Mouse (Mus musculus) lung, postnatal 0 days (tissue): ENCODE results near the gene Gm20388. TPM values are rescaled to one million over a fixed set of nuclear protein-coding genes. Genes with fewer than 3 reads are reported as not detected.

Source experiments
- ATAC-seq: fragments of 200-750 bp; cut with Nextera tagmentation; 2 replicates; pipeline ENCODE4 v1.8.0; 2017; ENCODE audit warnings: moderate library complexity
- DNase-seq: peaks from one replicate; pipeline ENCODE4 v3.0.0-alpha.2; 2016; ENCODE audit warnings: low spot score
- H3K27ac ChIP-seq: fragments of 300-500 bp; sonication (generic); 2 replicates; pipeline ENCODE4 v1.5.1; 2014; ENCODE audit warnings: antibody characterized with exemption, mild to moderate bottlenecking, low read length, mixed read lengths
- H3K27me3 ChIP-seq: fragments of 300-500 bp; sonication (generic); replicated peaks from 2 replicates; pipeline ENCODE4 v1.6.1; 2014; ENCODE audit warnings: low read length, mixed read lengths; ENCODE audit not compliant: insufficient read depth
- H3K36me3 ChIP-seq: fragments of 300-500 bp; sonication (generic); 2 replicates; pipeline ENCODE4 v1.6.1; 2014; ENCODE audit warnings: low read length, mixed read lengths; ENCODE audit not compliant: insufficient read depth
- H3K4me1 ChIP-seq: fragments of 300-500 bp; sonication (generic); 2 replicates; pipeline ENCODE4 v1.6.1; 2014; ENCODE audit warnings: antibody characterized with exemption, low read depth, low read length, mixed read lengths; ENCODE audit not compliant: insufficient read depth
- H3K4me2 ChIP-seq: fragments of 300-500 bp; sonication (generic); replicated peaks from 2 replicates; pipeline ENCODE4 v1.6.1; 2014; ENCODE audit warnings: low read depth, mild to moderate bottlenecking, low read length, moderate library complexity, mixed read lengths
- H3K4me3 ChIP-seq: fragments of 300-500 bp; sonication (generic); 2 replicates; pipeline ENCODE4 v1.5.1; 2014; ENCODE audit warnings: low read depth, low read length
- H3K9ac ChIP-seq: fragments of 300-500 bp; sonication (generic); replicated peaks from 2 replicates; pipeline ENCODE4 v1.6.1; 2014; ENCODE audit warnings: low read depth, mild to moderate bottlenecking
- H3K9me3 ChIP-seq: fragments of 300-500 bp; sonication (generic); 2 replicates; pipeline ENCODE4 v1.6.1; 2016; ENCODE audit warnings: low read length, mixed read lengths
- CTCF ChIP-seq: IDR thresholded peaks from 2 replicates; pipeline ENCODE4 v1.5.1; 2016; ENCODE audit warnings: antibody characterized with exemption, mild to moderate bottlenecking
- EP300 ChIP-seq: IDR thresholded peaks from 2 replicates; pipeline ENCODE4 v1.6.1; 2016; ENCODE audit warnings: antibody characterized with exemption, mild to moderate bottlenecking, control low read depth
- WGBS: fragments of 180-500 bp; shearing (Covaris S2); extraction: QIAGEN DNeasy Blood & Tissue Kit; methylation state at CpG from one replicate; pipeline ENCODE4 v1.1.7; 2014; 5-methylcytosine and 5-hydroxymethylcytosine counted together
- polyA plus RNA-seq: library from polyadenylated mRNA; unstranded; fragments of >200 nt; fragmentation: Nextera tagmentation; extraction: Ambion mirVana; gene quantifications from 2 replicates; pipeline ENCODE4 v1.2.1, GENCODE M21; 2015

The Gm20388 gene
- polyA plus RNA-seq, 1 experiment from 2014 or later: not detected

- ATAC-seq (no peak), DNase-seq (no peak)
- peaks cover 11% of the 10 kb centered on the region for H3K4me1 ChIP-seq
- H3K4me2 ChIP-seq: no peak overlapping the region
- 38% methylated on average over 17 of the region's 17 CpGs for WGBS
- H3K4me3 ChIP-seq: no peak overlapping the region
- no peaks in the 10 kb centered on the region for H3K9me3 ChIP-seq
- H3K36me3 ChIP-seq: no peaks in the 10 kb centered on the region
- TF ChIP-seq EP300: no peak
- H3K27me3 ChIP-seq: peaks cover 88% of the 10 kb centered on the region
- H3K9ac ChIP-seq: no peak overlapping the region
- no peak overlapping the region for H3K27ac ChIP-seq
Observed at GRCm38 (mm10) chr8:121120456-121121419, 1210.1 kb downstream of the Gm20388 start.

GRCm38 (mm10) chr8:121121704-121122103 is 1211.1 kb downstream of the Gm20388 start:
- Histone ChIP-seq H3K4me2 (no peak overlapping the region), H3K9ac (no peak overlapping the region), H3K27ac (no peak overlapping the region), H3K9me3 (no peaks in the 10 kb centered on the region), H3K27me3 (peaks cover 80% of the 10 kb centered on the region), H3K4me3 (no peak overlapping the region), H3K4me1 (peaks cover 6% of the 10 kb centered on the region; the same call in 1 of the 2 replicates), H3K36me3 (no peaks in the 10 kb centered on the region)
- 50% methylated on average over 8 of the region's 8 CpGs for WGBS
- ATAC-seq: no peak
- no peak for TF ChIP-seq EP300
- TF ChIP-seq CTCF: no peak
- DNase-seq: no peak

- Histone ChIP-seq H3K4me2 (no peak overlapping the region), H3K9ac (no peak overlapping the region), H3K27ac (no peak overlapping the region), H3K27me3 (peaks cover 74% of the 10 kb centered on the region), H3K4me1 (peaks cover 1% of the 10 kb centered on the region; the same call in 1 of the 2 replicates), H3K36me3 (no peaks in the 10 kb centered on the region), H3K4me3 (no peak overlapping the region), H3K9me3 (no peaks in the 10 kb centered on the region)
- WGBS: 49% methylated on average over 7 of the region's 7 CpGs
- TF ChIP-seq CTCF (no peak), EP300 (no peak)
- no peak for DNase-seq
- no peak for ATAC-seq
Observed at GRCm38 (mm10) chr8:121122368-121122767, 1211.7 kb downstream of the Gm20388 start.

- H3K27me3 ChIP-seq: peaks cover 70% of the 10 kb centered on the region
- DNase-seq: no peak
- no peaks in the 10 kb centered on the region for H3K9me3 ChIP-seq
- no peak overlapping the region for H3K9ac ChIP-seq
- H3K4me1 ChIP-seq: peaks cover 3% of the 10 kb centered on the region; the same call in 1 of the 2 replicates
- no peak for TF ChIP-seq CTCF
- no peak overlapping the region for H3K4me2 ChIP-seq
- no peak for ATAC-seq
- WGBS: 75% methylated on average over 2 of the region's 2 CpGs
- H3K36me3 ChIP-seq: no peaks in the 10 kb centered on the region
- no peak overlapping the region for H3K4me3 ChIP-seq
- no peak overlapping the region for H3K27ac ChIP-seq
Observed at GRCm38 (mm10) chr8:121123113-121123512, 1212.5 kb downstream of the Gm20388 start.

GRCm38 (mm10) chr8:121124547-121125239 is 1214.1 kb downstream of the Gm20388 start:
- no peak overlapping the region for H3K4me3 ChIP-seq
- H3K27ac ChIP-seq: no peak overlapping the region

GRCm38 (mm10) chr8:121125311-121125876 is 1214.8 kb downstream of the Gm20388 start:
- no peak for TF ChIP-seq EP300
- peak; percentile 63 for TF ChIP-seq CTCF
- peaks cover 64% of the 10 kb centered on the region for H3K27me3 ChIP-seq
- peak overlapping the region; percentile 28 for H3K4me3 ChIP-seq
- no peaks in the 10 kb centered on the region for H3K9me3 ChIP-seq
- 1% methylated on average over 35 of the region's 36 CpGs for WGBS
- H3K9ac ChIP-seq: no peak overlapping the region
- DNase-seq (peak; percentile 84), ATAC-seq (peak; percentile 73)
- H3K4me2 ChIP-seq: peak overlapping the region; percentile 52
- H3K36me3 ChIP-seq: no peaks in the 10 kb centered on the region
- no peak overlapping the region; the same call in 1 of the 2 replicates for H3K27ac ChIP-seq
- H3K4me1 ChIP-seq: peaks cover 3% of the 10 kb centered on the region; the same call in 1 of the 2 replicates

More at GRCm38 (mm10) chr8:121124547-121125239, 1214.1 kb downstream of the Gm20388 start:
- Histone ChIP-seq H3K9ac (no peak overlapping the region), H3K4me2 (0 out of 2 replicates have a peak overlapping the region, but pooled peaks have one; percentile 52), H3K27me3 (peaks cover 70% of the 10 kb centered on the region), H3K36me3 (no peaks in the 10 kb centered on the region), H3K9me3 (no peaks in the 10 kb centered on the region), H3K4me1 (peaks cover 3% of the 10 kb centered on the region; the same call in 1 of the 2 replicates)
- TF ChIP-seq CTCF (no peak), EP300 (no peak)
- DNase-seq: no peak
- WGBS: 10% methylated on average over 17 of the region's 17 CpGs
- ATAC-seq: peak; percentile 2; the same call in 1 of the 2 replicates
